Mouse (Mus musculus): ENCODE measurements around the gene Rheb. TPM values are rescaled to one million over a fixed set of nuclear protein-coding genes. Genes with fewer than 3 reads are reported as not detected.
"Not testable (repeated sequence)": the region's sequence is repeated elsewhere in the genome, so short reads cannot be mapped to it uniquely, and the experiment has no call there.

Gene Rheb
- total and polyA plus RNA-seq, 3 experiments, result 17.0 to 64.1 (median 46.2) TPM

GRCm38 (mm10) chr5:24854827-24855600 lies 12.6 kb upstream of the Rheb start:
- no peaks in the 10 kb centered on the region for H3K36me3 ChIP-seq (replicated peaks in 1 of 2; ENCODE audit: control insufficient read depth in 1 of 2, insufficient read depth in 1 of 2, low read length in 1 of 2)
- no peak for TF ChIP-seq ELF1 (IDR thresholded peaks at IDR 0.05; ENCODE audit: low read depth, low read length)
- no peak for TF ChIP-seq NRF1 (IDR thresholded peaks at IDR 0.05; ENCODE audit: low read depth, low read length)
- no peak for TF ChIP-seq ETS1 (conservative IDR thresholded peaks at IDR 0.05; ENCODE audit: low read depth, low read length)
- no peak for TF ChIP-seq ZC3H11A (IDR thresholded peaks at IDR 0.05; ENCODE audit: low read depth, low read length)
- no peak for TF ChIP-seq MAZ (IDR thresholded peaks at IDR 0.05; ENCODE audit: low read depth, low read length)
- TF ChIP-seq USF1 (IDR thresholded peaks at IDR 0.05; ENCODE audit: low read depth, low read length), result no peak
- TF ChIP-seq UBTF (IDR thresholded peaks at IDR 0.05; ENCODE audit: low read depth, low read length), result no peak
- TF ChIP-seq HCFC1 (IDR thresholded peaks at IDR 0.05; ENCODE audit: low read depth, low read length), result no peak
- TF ChIP-seq POLR2A (IDR thresholded peaks at IDR 0.05; ENCODE audit: low read depth, low read length), result no peak
- no peak for TF ChIP-seq ZKSCAN1 (IDR thresholded peaks at IDR 0.05; ENCODE audit: borderline replicate concordance, low read depth, low read length)
- no peak for TF ChIP-seq NELFE (IDR thresholded peaks at IDR 0.05; ENCODE audit: low read depth, low read length)
- TF ChIP-seq TBP (conservative IDR thresholded peaks at IDR 0.05; ENCODE audit: low read depth, low read length), result no peak
- TF ChIP-seq SMC3 (IDR thresholded peaks at IDR 0.05; ENCODE audit: low read depth, low read length), result no peak
- no peak for TF ChIP-seq E2F4 (IDR thresholded peaks at IDR 0.05; ENCODE audit: insufficient replicate concordance, low read depth, low read length)
- no peak for TF ChIP-seq JUN (IDR thresholded peaks at IDR 0.05; ENCODE audit: insufficient read depth, low read depth, low read length)
- TF ChIP-seq KAT2A (IDR thresholded peaks at IDR 0.05; ENCODE audit: insufficient replicate concordance, low read length), result no peak
- no peak for TF ChIP-seq IRF4 (IDR thresholded peaks at IDR 0.05; ENCODE audit: low read depth, low read length)
- H3K27ac ChIP-seq (ENCODE audit: insufficient read depth, low read depth), result no peak overlapping the region
- no peak overlapping the region for H3K9ac ChIP-seq (ENCODE audit: insufficient read depth, low read depth)
- in situ Hi-C loops (cut with MboI; ENCODE audit: low pct_ligation_motif_present, low pct_unique_long_range_greater_than_20kb, low sequenced_read_pairs), result no loop called here
- no peak overlapping the region for H3K4me3 ChIP-seq (replicated peaks in 1 of 3; ENCODE audit: low read depth in 2 of 3, low read length in 2 of 3, poor library complexity in 1 of 3)
- no peak for DNase-seq (ENCODE audit: extremely low read depth)
- dilution Hi-C loops (cut with MboI; ENCODE audit: extremely low pct_ligation_motif_present, extremely low pct_unique_long_range_greater_than_20kb, low sequenced_read_pairs), result no loop called here
- H3K4me1 ChIP-seq (ENCODE audit: control insufficient read depth in 1 of 2, insufficient read depth in 2 of 2), result no peaks in the 10 kb centered on the region
- no peaks in the 10 kb centered on the region for H3K27me3 ChIP-seq (replicated peaks)
- no peaks in the 10 kb centered on the region for H3K9me3 ChIP-seq (replicated peaks; ENCODE audit: low read length)
- no peak overlapping the region for H3K4me2 ChIP-seq (ENCODE audit: insufficient read depth, low read depth, poor library complexity, severe bottlenecking)
- no peaks in the 10 kb centered on the region for H3K79me2 ChIP-seq (replicated peaks; ENCODE audit: control insufficient read depth, extremely low read depth, insufficient read depth, poor library complexity, severe bottlenecking)

GRCm38 (mm10) chr5:24854256-24854655 lies 11.8 kb upstream of the Rheb start:
- H3K4me1 ChIP-seq (ENCODE audit: control insufficient read depth in 1 of 2, insufficient read depth in 2 of 2), result no peaks in the 10 kb centered on the region
- no peak for DNase-seq (ENCODE audit: extremely low read depth)
- no peak overlapping the region for H3K4me2 ChIP-seq (ENCODE audit: insufficient read depth, low read depth, poor library complexity, severe bottlenecking)
- TF ChIP-seq CHD1 (IDR thresholded peaks at IDR 0.05; ENCODE audit: low read depth, low read length) (no peak), ZKSCAN1 (IDR thresholded peaks at IDR 0.05; ENCODE audit: borderline replicate concordance, low read depth, low read length) (no peak), RAD21 (IDR thresholded peaks at IDR 0.05; ENCODE audit: low read depth, low read length) (no peak), EP300 (IDR thresholded peaks at IDR 0.05; ENCODE audit: low read length) (no peak), ZNF384 (IDR thresholded peaks at IDR 0.05; ENCODE audit: low read depth, low read length) (no peak), E2F4 (IDR thresholded peaks at IDR 0.05; ENCODE audit: insufficient replicate concordance, low read depth, low read length) (no peak), JUN (IDR thresholded peaks at IDR 0.05; ENCODE audit: insufficient read depth, low read depth, low read length) (no peak), ZC3H11A (IDR thresholded peaks at IDR 0.05; ENCODE audit: low read depth, low read length) (no peak), JUND (conservative IDR thresholded peaks at IDR 0.05; ENCODE audit: low read depth, low read length) (no peak), POLR2A (IDR thresholded peaks at IDR 0.05; ENCODE audit: low read depth, low read length) (no peak), MYC (IDR thresholded peaks at IDR 0.05; ENCODE audit: low read depth, low read length) (no peak)
- H3K79me2 ChIP-seq (replicated peaks; ENCODE audit: control insufficient read depth, extremely low read depth, insufficient read depth, poor library complexity, severe bottlenecking), result no peaks in the 10 kb centered on the region
- H3K9me3 ChIP-seq (replicated peaks; ENCODE audit: low read length), result no peaks in the 10 kb centered on the region
- dilution Hi-C loops (cut with MboI; ENCODE audit: extremely low pct_ligation_motif_present, extremely low pct_unique_long_range_greater_than_20kb, low sequenced_read_pairs) (no loop called here), in situ Hi-C loops (cut with MboI; ENCODE audit: low pct_ligation_motif_present, low pct_unique_long_range_greater_than_20kb, low sequenced_read_pairs) (no loop called here)
- no peaks in the 10 kb centered on the region for H3K27me3 ChIP-seq (replicated peaks)
- no peak overlapping the region for H3K9ac ChIP-seq (ENCODE audit: insufficient read depth, low read depth)
- no peak overlapping the region for H3K27ac ChIP-seq (ENCODE audit: insufficient read depth, low read depth)
- no peaks in the 10 kb centered on the region for H3K36me3 ChIP-seq (replicated peaks in 1 of 2; ENCODE audit: control insufficient read depth in 1 of 2, insufficient read depth in 1 of 2, low read length in 1 of 2)
- no peak overlapping the region for H3K4me3 ChIP-seq (replicated peaks in 1 of 3; ENCODE audit: low read depth in 2 of 3, low read length in 2 of 3, poor library complexity in 1 of 3)

- H3K4me1 ChIP-seq (ENCODE audit: control insufficient read depth in 1 of 2, insufficient read depth in 2 of 2); in situ Hi-C loops (cut with MboI; ENCODE audit: low pct_ligation_motif_present, low pct_unique_long_range_greater_than_20kb, low sequenced_read_pairs); dilution Hi-C loops (cut with MboI; ENCODE audit: extremely low pct_ligation_motif_present, extremely low pct_unique_long_range_greater_than_20kb, low sequenced_read_pairs); H3K27me3 ChIP-seq (replicated peaks); H3K4me2 ChIP-seq (ENCODE audit: insufficient read depth, low read depth, poor library complexity, severe bottlenecking); H3K36me3 ChIP-seq (replicated peaks in 1 of 2; ENCODE audit: control insufficient read depth in 1 of 2, insufficient read depth in 1 of 2, low read length in 1 of 2); H3K4me3 ChIP-seq (replicated peaks in 1 of 3; ENCODE audit: low read depth in 2 of 3, low read length in 2 of 3, poor library complexity in 1 of 3); H3K79me2 ChIP-seq (replicated peaks; ENCODE audit: control insufficient read depth, extremely low read depth, insufficient read depth, poor library complexity, severe bottlenecking); H3K9ac ChIP-seq (ENCODE audit: insufficient read depth, low read depth); H3K9me3 ChIP-seq (replicated peaks; ENCODE audit: low read length); H3K27ac ChIP-seq (ENCODE audit: insufficient read depth, low read depth); DNase-seq (ENCODE audit: extremely low read depth): not testable (repeated sequence)
Observed at GRCm38 (mm10) chr5:24848261-24848660, 5.8 kb upstream of the Rheb start.
